Mouse (Mus musculus) liver, postnatal 0 days (tissue): ENCODE measurements around the gene Hapln2.

Experiments used
- CTCF ChIP-seq: sonication (generic); IDR thresholded peaks from 2 replicates; pipeline ENCODE4 v1.5.1; 2016; ENCODE audit warnings: antibody characterized with exemption, low read depth
- EP300 ChIP-seq: IDR thresholded peaks from 2 replicates; pipeline ENCODE4 v1.6.1; 2016; ENCODE audit warnings: antibody characterized with exemption, low read depth, mild to moderate bottlenecking

GRCm38 (mm10) chr3:87985505-87986320 lies 41.7 kb downstream of the Hapln2 start:
- TF ChIP-seq CTCF (no peak), EP300 (no peak)
